Mouse (Mus musculus) cerebellum, adult 2 months (tissue): ENCODE measurements around the gene Glg1.

Experiments used
- CTCF ChIP-seq: fragments of 200-500 bp; IDR thresholded peaks from 2 replicates; pipeline ENCODE4 v1.5.1; 2011; ENCODE audit warnings: low read depth, mild to moderate bottlenecking, control low read depth, low read length, moderate library complexity, borderline replicate concordance; ENCODE audit not compliant: insufficient read depth
- POLR2A ChIP-seq: fragments of 200-500 bp; IDR thresholded peaks from 2 replicates; pipeline ENCODE4 v1.6.1; 2011; ENCODE audit warnings: low read length, control low read depth, borderline replicate concordance; ENCODE audit not compliant: insufficient read depth

GRCm38 (mm10) chr8:111187470-111187869, 71.5 kb downstream of the Glg1 start:
- TF ChIP-seq CTCF (no peak), POLR2A (no peak)
